Mouse (Mus musculus) kidney, adult 2 months (tissue): Measurements from ENCODE around the gene Nin.

Source experiments
- CTCF ChIP-seq: fragments of 200-500 bp; conservative IDR thresholded peaks from 2 replicates; pipeline ENCODE4 v1.5.1; 2011; ENCODE audit warnings: low read depth, mild to moderate bottlenecking, control low read depth, low read length, moderate library complexity, mixed read lengths; ENCODE audit not compliant: insufficient read depth, insufficient read length
- POLR2A ChIP-seq: fragments of 200-500 bp; IDR thresholded peaks from one replicate; pipeline ENCODE4 v1.6.1; 2011; ENCODE audit warnings: low read depth, low read length, control low read depth

GRCm38 (mm10) chr12:70103257-70103656 is 10.3 kb downstream of the Nin start:
- no peak for TF ChIP-seq CTCF
- no peak for TF ChIP-seq POLR2A
